ENCODE assay signal across 8 mouse cellular contexts in genomic region chr17:47873341-47873791, GRCm38 (mm10). TPM values are rescaled to one million over a fixed set of nuclear protein-coding genes. Genes with fewer than 3 reads are reported as not detected.
DNase-seq lines count a peak whose midpoint lies in the region; ATAC-seq and TF ChIP-seq lines count a peak whose summit lies in the region.

No protein-coding gene starts in this region.

- peaks cover 17% of the 10 kb centered on the region for H3K36me3 ChIP-seq in hindbrain, embryonic 16.5 days (ENCODE audit: control insufficient read depth, insufficient read depth, low read length)

- no peaks in the 10 kb centered on the region for H3K9me3 ChIP-seq in hindbrain, embryonic 16.5 days (ENCODE audit: control insufficient read depth, low read length)

- no peak for TF ChIP-seq CTCF in Patski (IDR thresholded peaks at IDR 0.05)

- H3K4me3 ChIP-seq in hindbrain, embryonic 16.5 days (ENCODE audit: low read length): no peak overlapping the region

- no peak for DNase-seq in Patski (ENCODE audit: low read depth, low spot score)
- peak; percentile 84 to 86 for DNase-seq in cerebellum, postnatal 25 days
- DNase-seq in gastrocnemius, adult 18-20 months (ENCODE audit: low spot score): peak; percentile 86
- DNase-seq in left cerebral cortex, adult 11 months (ENCODE audit: low spot score): peak; percentile 85
- DNase-seq in lung, postnatal 36 days: peak; percentile 94
- DNase-seq in retina, postnatal 1 day: peak; percentile 89
- DNase-seq in urinary bladder, adult 18-20 months (ENCODE audit: low spot score in 2 of 2): peak; percentile 71 to 81

- no peaks in the 10 kb centered on the region for H3K27me3 ChIP-seq in Patski
- peaks cover 2% of the 10 kb centered on the region; the same call in 1 of the 2 replicates for H3K27me3 ChIP-seq in hindbrain, embryonic 16.5 days (replicated peaks; ENCODE audit: control insufficient read depth, insufficient read depth, low read length)

- peak; percentile 59 for ATAC-seq in Patski
- ATAC-seq in hindbrain, embryonic 16.5 days: peak; percentile 25

- H3K27ac ChIP-seq in hindbrain, embryonic 16.5 days (ENCODE audit: low read depth, low read length): no peak overlapping the region

- H3K4me2 ChIP-seq in hindbrain, embryonic 16.5 days (ENCODE audit: low read length): peak overlapping the region; percentile 38; the same call in 1 of the 2 replicates

- no peak overlapping the region for H3K9ac ChIP-seq in hindbrain, embryonic 16.5 days (ENCODE audit: low read depth, low read length)

- peaks cover 26% of the 10 kb centered on the region for H3K4me1 ChIP-seq in hindbrain, embryonic 16.5 days (ENCODE audit: control insufficient read depth, insufficient read depth, low read depth, low read length)

- 14% methylated on average over 9 of the region's 9 CpGs for WGBS in hindbrain, embryonic 16.5 days

- POLR2A ChIA-PET in Patski (lab: Charles Lee): no interaction called here

- CTCF ChIA-PET in Patski (lab: Charles Lee): interaction anchor here (0.7 to 1.9 kb wide), 3 partner anchors 9 to 81 kb away, joined by 3 to 5 read pairs (median 4); no protein-coding TSS in a partner anchor

- in situ Hi-C loops in Patski (cut with MboI; ENCODE audit: low pct_unique_long_range_greater_than_20kb): no loop called here

RNA-seq across cellular contexts. Expression of gene Mdfi, which starts 38.9 kb away (rescaled TPM):
- not detected for polyA plus RNA-seq in Patski (2021)
- total RNA-seq in gastrocnemius, adult 18-20 months (2021): under 1 TPM in 1 of 2 experiments, not detected in 1; 0.64 TPM
- polyA plus RNA-seq in hindbrain, embryonic 16.5 days (2015; fragmentation: Nextera tagmentation; extraction: Ambion mirVana): 2.7 and 3.9 TPM in 2 replicates

RNA-seq across cellular contexts. Expression of gene Foxp4, which starts 51.1 kb away (rescaled TPM):
- 49.9 TPM for polyA plus RNA-seq in Patski (2021)
- total RNA-seq in gastrocnemius, adult 18-20 months (2021): 1 to 10 TPM; 7.5 TPM
- 27.4 and 31.8 TPM in 2 replicates for polyA plus RNA-seq in hindbrain, embryonic 16.5 days (2015; fragmentation: Nextera tagmentation; extraction: Ambion mirVana)
